Mouse (Mus musculus) gonadal fat pad, adult 2 months (tissue): ENCODE measurements around the gene Spaar. TPM values are rescaled to one million over a fixed set of nuclear protein-coding genes. Genes with fewer than 3 reads are reported as not detected.
A peak's percentile ranks its signal among the peaks of the same experiment; 100 is the strongest.

Experiments
- DNase-seq: peaks from one replicate; pipeline ENCODE4 v3.0.0-alpha.2; 2012; ENCODE audit warnings: low read depth
- polyA plus RNA-seq: library from polyadenylated mRNA; depleted of rRNA; stranded (reverse); fragments of >200 nt; gene quantifications from 2 replicates; pipeline ENCODE4 v1.2.3, GENCODE M21; 2012; rRNA removed

Gene Spaar
- polyA plus RNA-seq, 1 experiment, result 8.3 TPM

DNA sequence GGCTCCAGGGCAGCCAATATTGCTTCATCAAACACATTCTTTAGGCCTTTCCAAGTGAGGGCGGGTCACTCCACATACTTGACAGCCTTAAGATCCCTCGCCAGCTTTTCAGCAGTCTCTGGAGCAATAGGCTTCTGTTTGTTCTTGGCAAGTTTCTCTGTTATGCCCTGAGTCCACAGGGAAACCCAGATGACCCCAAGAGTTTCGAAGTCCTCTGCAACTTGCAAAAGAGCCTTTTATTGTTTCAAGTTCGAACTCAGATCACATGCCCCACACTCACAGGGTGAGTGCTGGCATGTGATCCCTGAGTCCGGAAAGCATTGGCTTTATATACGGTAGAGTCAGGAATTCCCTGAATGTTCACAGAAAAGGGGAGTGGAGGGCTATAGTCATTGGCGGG lies 69.1 kb downstream of the Spaar start:
- peak; percentile 96 for DNase-seq

Other genes with a start within 250 kb of the Spaar start
- gene Sit1, start 246.3 kb upstream of the Spaar start, polyA plus RNA-seq, result 0.14 TPM in 1 of 2 replicates, not detected in the other
- 184 and 241 TPM in 2 replicates for gene Ccdc107, start 237.1 kb upstream of the Spaar start, polyA plus RNA-seq
- 3.4 and 3.5 TPM in 2 replicates for gene Arhgef39, start 230.3 kb upstream of the Spaar start, polyA plus RNA-seq
- 0.22 and 0.36 TPM in 2 replicates for gene Car9, start 223.1 kb upstream of the Spaar start, polyA plus RNA-seq
- gene Tpm2, start 206.3 kb upstream of the Spaar start, polyA plus RNA-seq, result 85.8 and 88.1 TPM in 2 replicates
- gene Creb3, start 167.7 kb upstream of the Spaar start, polyA plus RNA-seq, result 58.2 and 96.1 TPM in 2 replicates
- 88.5 and 105 TPM in 2 replicates for gene Tln1, start 167.3 kb upstream of the Spaar start, polyA plus RNA-seq
- 59.3 and 74.6 TPM in 2 replicates for gene Rgp1, start 151.3 kb upstream of the Spaar start, polyA plus RNA-seq
- gene Gba2, start 151.2 kb upstream of the Spaar start, polyA plus RNA-seq, result 17.9 and 23.9 TPM in 2 replicates
- 0.99 and 2.0 TPM in 2 replicates for gene Msmp, start 145.5 kb upstream of the Spaar start, polyA plus RNA-seq
- gene Npr2, start 98.1 kb upstream of the Spaar start, polyA plus RNA-seq, result 34.7 and 35.4 TPM in 2 replicates
- 3.9 and 4.7 TPM in 2 replicates for gene Spag8, start 76.4 kb upstream of the Spaar start, polyA plus RNA-seq
- gene Hint2, start 73.6 kb upstream of the Spaar start, polyA plus RNA-seq, result 120 and 130 TPM in 2 replicates
- gene Tmem8b, start 61.1 kb upstream of the Spaar start, polyA plus RNA-seq, result 9.8 and 13.6 TPM in 2 replicates
- 0.50 and 0.77 TPM in 2 replicates for gene Fam221b, start 60.9 kb upstream of the Spaar start, polyA plus RNA-seq
- gene Olfr70, start 29.2 kb upstream of the Spaar start, polyA plus RNA-seq, result not detected in 2 replicates
- not detected in 2 replicates for gene Olfr71, start 19.8 kb upstream of the Spaar start, polyA plus RNA-seq
- 16.2 and 23.7 TPM in 2 replicates for gene Hrct1, start 2.8 kb upstream of the Spaar start, polyA plus RNA-seq
- gene Olfr159, start 41.0 kb downstream of the Spaar start, polyA plus RNA-seq, result not detected in 2 replicates
- not detected in 2 replicates for gene Olfr156, start 93.9 kb downstream of the Spaar start, polyA plus RNA-seq
- gene Olfr157, start 110.2 kb downstream of the Spaar start, polyA plus RNA-seq, result not detected in 2 replicates
- not detected in 2 replicates for gene Olfr155, start 121.5 kb downstream of the Spaar start, polyA plus RNA-seq
- 16.0 and 17.6 TPM in 2 replicates for gene Reck, start 145.5 kb downstream of the Spaar start, polyA plus RNA-seq
- 8.4 and 10.2 TPM in 2 replicates for gene Glipr2, start 227.4 kb downstream of the Spaar start, polyA plus RNA-seq